Mouse (Mus musculus) central nervous system, embryonic 14 days (tissue): Measurements from ENCODE around the gene Cfap20. TPM values are rescaled to one million over a fixed set of nuclear protein-coding genes. Genes with fewer than 3 reads are reported as not detected.

Experiments used
- polyA plus RNA-seq: library from polyadenylated mRNA; depleted of rRNA; stranded (reverse); fragments of >200 nt; gene quantifications from 2 replicates; pipeline ENCODE4 v1.2.3, GENCODE M21; 2012; rRNA removed

Cfap20 gene
- polyA plus RNA-seq, result 132 and 138 TPM in 2 replicates

GRCm38 (mm10) chr8:95434686-95435439, at the start of gene Cfap20:
TSS of gene Cfap20 (minus strand) at chr8:95434869.

Other genes with a start within 250 kb of the Cfap20 start
- gene Kifc3, start 232.1 kb downstream of the Cfap20 start, polyA plus RNA-seq, result 25.3 and 28.3 TPM in 2 replicates
- 0.45 and 0.75 TPM in 2 replicates for gene Cngb1, start 128.3 kb downstream of the Cfap20 start, polyA plus RNA-seq
- gene Tepp, start 124.3 kb downstream of the Cfap20 start, polyA plus RNA-seq, result 1.4 and 1.7 TPM in 2 replicates
- 20.8 and 22.2 TPM in 2 replicates for gene Zfp319, start 102.9 kb downstream of the Cfap20 start, polyA plus RNA-seq
- gene Usb1, start 102.6 kb downstream of the Cfap20 start, polyA plus RNA-seq, result 41.7 and 43.9 TPM in 2 replicates
- 19.4 and 22.6 TPM in 2 replicates for gene Mmp15, start 82.6 kb downstream of the Cfap20 start, polyA plus RNA-seq
- 49.8 TPM in 2 replicates for gene Csnk2a2, start 55.2 kb upstream of the Cfap20 start, polyA plus RNA-seq
- 0.95 and 1.5 TPM in 2 replicates for gene Ccdc113, start 99.2 kb upstream of the Cfap20 start, polyA plus RNA-seq
- gene Prss54, start 141.5 kb upstream of the Cfap20 start, polyA plus RNA-seq, result not detected in 2 replicates
- 6.5 and 6.8 TPM in 2 replicates for gene Gins3, start 198.6 kb upstream of the Cfap20 start, polyA plus RNA-seq
- 301 and 322 TPM in 2 replicates for gene Ndrg4, start 242.1 kb upstream of the Cfap20 start, polyA plus RNA-seq